Mouse (Mus musculus) adrenal gland, adult 2 months (tissue): ENCODE measurements around the gene Gm49601. TPM values are rescaled to one million over a fixed set of nuclear protein-coding genes. Genes with fewer than 3 reads are reported as not detected.

Experiments used
- DNase-seq: peaks from one replicate; pipeline ENCODE4 v3.0.0; 2021
- polyA plus RNA-seq: library from polyadenylated mRNA; depleted of rRNA; stranded (reverse); fragments of >200 nt; gene quantifications from 2 replicates; pipeline ENCODE4 v1.2.3, GENCODE M21; 2012
- total RNA-seq, 2 experiments: library from RNA; stranded (reverse); gene quantifications; 2 replicates each; pipeline ENCODE4 v1.2.3; 2021

Gm49601 gene
- total and polyA plus RNA-seq, 3 experiments = 2.4 to 4.0 (median 3.6) TPM

GRCm38 (mm10) chr16:18629390-18630231 is 3.4 kb upstream of the Gm49601 start, which contains the start of gene Sept5:
Gene Sept5, minus strand, starts transcription at chr16:18629954.
- DNase-seq = peak; percentile 88

- DNase-seq = no peak
These were observed 2.7 kb upstream of the Gm49601 start for GRCm38 (mm10) chr16:18628948-18629340.

- no peak for DNase-seq
These were observed 2.1 kb upstream of the Gm49601 start for GRCm38 (mm10) chr16:18628206-18628947.

- DNase-seq = no peak
These were observed 936 bp upstream of the Gm49601 start for GRCm38 (mm10) chr16:18627163-18627562.

GRCm38 (mm10) chr16:18625791-18626311 is 376 bp downstream of the Gm49601 start:
- no peak for DNase-seq

- DNase-seq = no peak
These were observed 1.1 kb downstream of the Gm49601 start for GRCm38 (mm10) chr16:18625097-18625496.

GRCm38 (mm10) chr16:18624641-18625040 is 1.6 kb downstream of the Gm49601 start:
- DNase-seq = no peak

GRCm38 (mm10) chr16:18623751-18624540 is 2.3 kb downstream of the Gm49601 start:
- no peak for DNase-seq

GRCm38 (mm10) chr16:18622916-18623750 is 3.1 kb downstream of the Gm49601 start:
- DNase-seq = no peak

- no peak for DNase-seq
These were observed 4.2 kb downstream of the Gm49601 start, which contains the start of gene Gp1bb for GRCm38 (mm10) chr16:18622019-18622418. Gene Gp1bb, minus strand, starts transcription at chr16:18622403.

- DNase-seq = no peak
These were observed 4.7 kb downstream of the Gm49601 start for GRCm38 (mm10) chr16:18621362-18622001.

- DNase-seq = peak; percentile 60
These were observed 5.4 kb downstream of the Gm49601 start for GRCm38 (mm10) chr16:18620601-18621361.

GRCm38 (mm10) chr16:18620201-18620600 is 6.0 kb downstream of the Gm49601 start:
- DNase-seq = no peak

- DNase-seq = no peak
These were observed 7.1 kb downstream of the Gm49601 start for GRCm38 (mm10) chr16:18619110-18619509.

- no peak for DNase-seq
These were observed 7.9 kb downstream of the Gm49601 start for GRCm38 (mm10) chr16:18618297-18618696.

- peak; percentile 87 for DNase-seq
These were observed 8.7 kb downstream of the Gm49601 start for GRCm38 (mm10) chr16:18617370-18618065.

GRCm38 (mm10) chr16:18613301-18613700 is 12.9 kb downstream of the Gm49601 start:
- DNase-seq = no peak

- no peak for DNase-seq
These were observed 14.5 kb downstream of the Gm49601 start for GRCm38 (mm10) chr16:18611752-18612151.

- DNase-seq = no peak
These were observed 17.1 kb downstream of the Gm49601 start for GRCm38 (mm10) chr16:18609099-18609498.
